Mouse (Mus musculus) E14TG2a.4 (cell line): ENCODE measurements around the gene Nup98.

Source experiments
- H3K27me3 ChIP-seq: 2 replicates; pipeline ENCODE4 v1.6.1; 2014; ENCODE audit warnings: low read length, control low read depth; ENCODE audit not compliant: insufficient read depth
- H3K36me3 ChIP-seq: 2 replicates; pipeline ENCODE4 v1.6.1; 2014; ENCODE audit warnings: low read length, control low read depth; ENCODE audit not compliant: insufficient read depth
- H3K4me1 ChIP-seq: replicated peaks from 2 replicates; pipeline ENCODE4 v1.6.1; 2014; ENCODE audit warnings: low read depth, low read length, control low read depth
- H3K4me3 ChIP-seq: replicated peaks from 2 replicates; pipeline ENCODE4 v1.5.1; 2014; ENCODE audit warnings: mild to moderate bottlenecking, low read length
- H3K9me3 ChIP-seq: 2 replicates; pipeline ENCODE4 v1.6.1; 2014; ENCODE audit warnings: low read length, control low read depth
- CTCF ChIP-seq: conservative IDR thresholded peaks from 2 replicates; pipeline ENCODE4 v1.5.1; 2014; ENCODE audit warnings: low read length
- NANOG ChIP-seq: IDR thresholded peaks from 2 replicates; pipeline ENCODE4 v1.6.1; 2014; ENCODE audit warnings: borderline replicate concordance, low read length, mixed read lengths
- POU5F1 ChIP-seq: IDR thresholded peaks from 2 replicates; pipeline ENCODE4 v1.6.1; 2014; ENCODE audit warnings: low read length, borderline replicate concordance

Nup98 gene

DNA sequence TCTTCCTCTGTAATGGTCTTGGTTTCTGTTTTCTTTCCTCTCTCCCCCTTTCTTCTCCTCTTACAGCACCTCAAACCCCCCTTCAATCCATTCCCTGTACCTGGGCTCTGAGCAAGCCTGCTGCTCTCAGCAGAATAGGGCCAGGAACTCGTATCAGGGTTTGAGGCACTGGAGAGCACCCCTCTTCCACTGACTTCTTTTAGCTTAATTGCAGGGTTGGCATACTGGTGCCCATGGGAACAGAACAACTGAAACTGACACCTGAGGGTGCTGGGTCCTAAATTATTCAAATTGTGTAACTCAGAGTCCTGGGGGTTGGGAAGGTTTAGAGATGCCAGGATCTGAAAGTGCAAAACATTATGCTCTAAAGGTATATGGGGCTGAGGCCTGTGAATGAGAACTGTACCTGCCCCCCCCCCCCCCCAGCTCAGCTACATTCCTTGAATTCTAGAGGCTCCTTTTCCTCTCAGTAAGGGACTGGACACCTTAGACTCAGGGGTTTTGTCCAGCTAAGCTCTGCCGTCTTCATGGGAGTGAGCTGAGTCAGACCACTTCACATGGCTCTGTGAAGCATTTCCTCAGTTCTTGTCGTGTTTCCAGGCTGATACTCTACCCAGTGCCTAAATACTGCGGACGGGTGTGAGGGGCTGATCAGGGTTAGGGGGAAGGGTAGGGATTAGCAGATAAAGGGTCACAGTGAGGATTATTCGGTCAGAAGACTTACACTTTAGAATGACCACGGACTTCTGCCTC lies 93.2 kb downstream of the Nup98 start, which contains the start of gene Chrna10:
TSS of gene Chrna10 (minus strand) at position 250 of the 753 bp plus-strand sequence.
- peaks cover 35% of the 10 kb centered on the region for H3K36me3 ChIP-seq
- peaks cover 20% of the 10 kb centered on the region for H3K4me1 ChIP-seq
- peaks cover 36% of the 10 kb centered on the region for H3K27me3 ChIP-seq
- H3K4me3 ChIP-seq, result no peak within 1 kb of the TSS
- TF ChIP-seq NANOG (no peak), CTCF (no peak), POU5F1 (no peak)
- H3K9me3 ChIP-seq, result no peaks in the 10 kb centered on the region

DNA sequence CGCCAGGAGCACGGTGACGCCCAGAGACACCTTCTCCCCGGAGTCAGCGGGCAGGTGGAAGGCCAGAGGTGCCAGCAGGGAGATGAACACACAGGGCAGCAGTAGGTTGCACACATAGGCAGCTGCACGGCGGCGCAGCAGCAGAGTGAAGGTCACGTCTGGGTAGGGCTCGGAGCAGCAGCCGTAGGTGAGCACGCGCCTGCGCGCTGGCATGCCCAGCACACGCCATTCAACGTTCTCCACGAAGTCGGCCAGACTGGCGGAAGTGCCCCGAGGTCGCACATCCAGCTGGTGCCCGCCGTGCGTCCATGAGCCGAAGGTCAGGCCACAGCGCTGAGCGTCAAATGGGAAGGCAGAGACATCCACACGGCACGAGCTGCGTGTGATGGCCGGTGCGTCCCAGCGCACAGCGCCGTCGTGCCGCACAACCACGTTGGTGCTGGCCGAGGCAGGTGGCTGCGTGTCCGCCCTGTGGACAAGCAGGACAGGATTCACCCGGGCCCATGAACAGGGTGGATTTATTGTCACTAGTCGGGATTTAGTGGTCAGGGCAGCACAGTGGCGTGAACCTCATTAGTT lies 96.7 kb downstream of the Nup98 start:
- Histone ChIP-seq H3K4me1 (peaks cover 20% of the 10 kb centered on the region), H3K36me3 (peaks cover under 1% of the 10 kb centered on the region; the same call in 1 of the 2 replicates)
- no peak for TF ChIP-seq POU5F1
- TF ChIP-seq NANOG, result no peak
- TF ChIP-seq CTCF, result no peak

DNA sequence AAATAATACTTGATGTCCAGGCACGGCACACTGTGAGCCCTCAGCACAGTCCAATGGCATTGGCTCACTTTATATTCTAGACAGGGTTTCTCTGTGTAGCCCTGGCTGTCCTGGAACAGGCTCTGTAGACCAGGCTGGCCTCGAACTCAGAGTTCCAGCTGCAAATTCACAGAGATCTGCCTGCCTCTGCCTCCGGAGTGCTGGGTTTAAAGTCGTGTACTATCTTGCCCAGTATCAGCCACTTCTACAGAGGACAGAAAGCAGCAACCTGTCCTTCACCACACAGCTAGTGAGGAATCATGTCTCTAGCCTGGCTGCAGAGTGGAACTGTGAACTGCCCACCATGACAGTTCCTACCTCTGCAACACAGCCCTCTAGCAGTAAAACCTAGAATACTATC lies 100.2 kb downstream of the Nup98 start:
- Histone ChIP-seq H3K27me3 (peaks cover 80% of the 10 kb centered on the region), H3K4me3 (no peak overlapping the region), H3K4me1 (peaks cover 39% of the 10 kb centered on the region), H3K36me3 (no peaks in the 10 kb centered on the region), H3K9me3 (no peaks in the 10 kb centered on the region)
- TF ChIP-seq NANOG (no peak), CTCF (no peak)

More for the DNA sequence above, 96.7 kb downstream of the Nup98 start:
- Histone ChIP-seq H3K9me3 (no peaks in the 10 kb centered on the region), H3K27me3 (peaks cover 65% of the 10 kb centered on the region), H3K4me3 (peak overlapping the region; percentile 74)

DNA sequence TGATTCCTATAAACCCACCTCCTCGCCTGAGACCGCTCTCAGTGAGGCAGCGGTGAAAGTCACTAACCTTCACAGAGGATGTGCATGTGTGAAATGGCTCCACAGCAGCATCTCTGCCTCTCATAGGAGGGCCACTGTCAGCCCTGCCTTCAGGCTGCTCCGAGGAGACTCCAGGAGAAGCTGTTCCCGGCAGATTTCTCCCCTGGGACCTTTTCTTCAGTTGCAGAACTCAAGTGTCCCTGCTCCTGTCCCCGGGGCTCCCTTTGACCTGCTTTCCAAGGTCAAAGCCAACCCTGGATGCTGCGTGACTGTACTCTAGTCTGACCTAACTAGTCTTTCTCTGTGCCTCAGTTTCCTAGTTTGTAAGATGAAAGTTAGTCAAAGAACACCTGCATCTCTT lies 100.8 kb downstream of the Nup98 start, which contains the start of gene Art5:
TSS of gene Art5 (minus strand) at position 319 of the 400 bp plus-strand sequence.
- Histone ChIP-seq H3K36me3 (no peaks in the 10 kb centered on the region), H3K4me3 (no peak within 1 kb of the TSS), H3K27me3 (peaks cover 77% of the 10 kb centered on the region), H3K9me3 (no peaks in the 10 kb centered on the region), H3K4me1 (peaks cover 38% of the 10 kb centered on the region)
- TF ChIP-seq CTCF (no peak), NANOG (no peak), POU5F1 (no peak)

DNA sequence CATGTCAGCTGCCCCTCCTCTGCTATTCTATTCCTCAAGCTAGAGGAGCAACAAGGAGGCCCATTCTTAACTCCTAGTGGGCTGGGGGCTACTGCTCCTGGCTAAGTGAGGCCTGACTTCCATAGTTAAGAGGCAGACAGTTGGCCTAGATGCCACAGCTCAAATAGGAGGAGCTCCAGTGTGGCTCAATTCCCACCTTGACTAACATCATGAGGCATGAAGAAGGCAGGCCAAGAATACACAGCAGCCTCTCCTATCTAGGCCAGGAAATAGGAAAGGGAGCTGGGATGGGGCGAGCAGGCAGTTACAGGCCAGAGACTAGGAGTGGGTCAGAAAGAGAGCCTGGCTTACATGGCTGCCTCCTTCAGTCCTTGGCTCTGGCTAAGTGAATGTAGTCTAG lies 101.8 kb downstream of the Nup98 start:
- no peaks in the 10 kb centered on the region for H3K36me3 ChIP-seq
- peaks cover 29% of the 10 kb centered on the region for H3K4me1 ChIP-seq
- TF ChIP-seq CTCF, result no peak
- TF ChIP-seq NANOG, result no peak
- no peak for TF ChIP-seq POU5F1
- H3K4me3 ChIP-seq, result no peak overlapping the region
- peaks cover 68% of the 10 kb centered on the region for H3K27me3 ChIP-seq
- no peaks in the 10 kb centered on the region for H3K9me3 ChIP-seq

DNA sequence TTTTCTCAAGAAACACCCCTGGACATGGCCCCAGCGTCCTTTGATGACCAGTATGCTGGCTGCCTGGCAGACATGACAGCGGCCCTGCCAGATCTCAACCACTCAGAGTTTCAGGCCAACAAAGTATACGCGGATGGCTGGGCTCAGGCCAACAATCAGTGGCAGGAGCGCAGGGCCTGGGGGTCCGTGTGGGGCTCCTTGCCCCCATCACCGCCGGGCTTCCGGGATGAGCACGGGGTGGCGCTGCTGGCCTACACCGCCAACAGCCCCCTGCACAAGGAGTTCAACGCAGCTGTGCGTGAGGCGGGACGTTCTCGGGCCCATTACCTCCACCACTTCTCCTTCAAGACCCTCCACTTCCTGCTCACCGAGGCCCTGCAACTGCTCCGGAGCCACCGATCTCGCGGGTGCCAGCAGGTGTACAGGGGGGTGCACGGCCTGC lies 103.3 kb downstream of the Nup98 start:
- TF ChIP-seq NANOG, result no peak
- no peak for TF ChIP-seq POU5F1
- no peak for TF ChIP-seq CTCF
- Histone ChIP-seq H3K27me3 (peaks cover 53% of the 10 kb centered on the region), H3K4me3 (peak overlapping the region; percentile 76), H3K9me3 (no peaks in the 10 kb centered on the region), H3K36me3 (no peaks in the 10 kb centered on the region), H3K4me1 (peaks cover 36% of the 10 kb centered on the region)

DNA sequence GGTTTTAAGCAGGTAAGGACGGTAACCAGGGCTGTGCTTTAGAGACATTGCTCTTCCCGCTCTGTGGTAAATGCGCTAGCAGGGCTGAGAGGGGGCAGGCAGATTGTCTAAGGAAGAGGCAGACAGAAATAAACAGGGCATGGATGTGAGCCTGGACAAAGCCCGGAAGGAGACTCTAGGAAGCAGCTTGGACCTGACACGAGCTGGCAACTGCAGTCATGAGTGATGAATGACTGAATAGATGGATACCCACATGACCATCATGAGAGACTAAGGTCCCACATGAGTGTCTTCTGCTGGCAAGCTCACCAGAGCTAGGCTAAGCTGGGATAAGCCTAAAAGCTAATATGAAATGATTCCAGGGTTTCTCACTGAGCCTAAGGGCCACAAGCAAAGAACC lies 105.8 kb downstream of the Nup98 start:
- Histone ChIP-seq H3K9me3 (no peaks in the 10 kb centered on the region), H3K4me1 (peaks cover 62% of the 10 kb centered on the region), H3K36me3 (no peaks in the 10 kb centered on the region), H3K27me3 (peaks cover 34% of the 10 kb centered on the region), H3K4me3 (no peak overlapping the region)
- TF ChIP-seq POU5F1 (no peak), CTCF (no peak), NANOG (no peak)

DNA sequence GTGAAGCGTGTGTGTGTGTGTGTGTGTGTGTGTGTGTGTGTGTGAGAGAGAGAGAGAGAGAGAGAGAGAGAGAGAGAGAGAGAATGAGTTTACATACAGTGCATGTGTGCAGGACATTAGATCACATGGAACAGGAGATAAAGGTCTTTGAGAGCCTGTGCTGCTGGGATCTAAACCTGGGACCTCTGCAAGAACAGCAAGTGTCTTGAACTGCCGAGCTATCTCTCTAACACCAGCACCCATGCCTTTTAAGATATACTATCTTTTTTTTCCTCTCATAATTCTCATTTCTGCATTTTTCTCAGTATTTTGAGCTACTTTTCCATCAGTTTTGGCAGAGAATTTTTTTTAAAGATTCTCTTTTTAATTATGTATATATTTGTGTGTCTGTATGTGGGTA lies 106.4 kb downstream of the Nup98 start:
- Histone ChIP-seq H3K9me3 (no peaks in the 10 kb centered on the region), H3K4me3 (no peak overlapping the region), H3K27me3 (peaks cover 37% of the 10 kb centered on the region), H3K36me3 (no peaks in the 10 kb centered on the region), H3K4me1 (peaks cover 67% of the 10 kb centered on the region)
- TF ChIP-seq CTCF (no peak), NANOG (no peak), POU5F1 (no peak)

DNA sequence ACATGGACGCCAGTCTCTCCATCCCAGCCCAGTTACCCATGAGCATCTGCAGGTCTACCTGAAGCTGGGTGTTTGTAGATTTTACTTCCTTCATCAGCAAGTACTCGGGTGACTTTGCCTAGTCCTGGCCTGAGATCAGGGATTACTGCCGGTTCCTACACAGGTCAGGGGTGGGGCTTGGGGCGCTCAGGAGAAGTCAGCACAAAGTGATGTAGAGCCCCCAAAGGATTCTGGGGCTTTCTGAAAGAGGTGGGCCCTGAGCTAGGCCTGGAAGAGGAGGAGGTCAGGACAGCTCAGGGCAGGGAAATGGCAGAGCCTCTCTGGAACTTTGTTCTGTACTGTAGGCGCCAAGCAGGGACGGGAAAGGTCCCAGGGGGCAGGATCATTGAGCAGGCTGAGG lies 107.3 kb downstream of the Nup98 start:
- H3K9me3 ChIP-seq, result no peaks in the 10 kb centered on the region
- peaks cover 37% of the 10 kb centered on the region for H3K27me3 ChIP-seq
- H3K4me1 ChIP-seq, result peaks cover 62% of the 10 kb centered on the region
- H3K36me3 ChIP-seq, result no peaks in the 10 kb centered on the region
- TF ChIP-seq CTCF (no peak), NANOG (no peak), POU5F1 (no peak)
- peak overlapping the region; percentile 64 for H3K4me3 ChIP-seq
